Mouse (Mus musculus): ENCODE results near the gene Ehmt1. TPM values are rescaled to one million over a fixed set of nuclear protein-coding genes. Genes with fewer than 3 reads are reported as not detected.

The Ehmt1 gene
- total RNA-seq, 2 experiments from 2014 or later: 74.8 to 75.6 TPM

DNA sequence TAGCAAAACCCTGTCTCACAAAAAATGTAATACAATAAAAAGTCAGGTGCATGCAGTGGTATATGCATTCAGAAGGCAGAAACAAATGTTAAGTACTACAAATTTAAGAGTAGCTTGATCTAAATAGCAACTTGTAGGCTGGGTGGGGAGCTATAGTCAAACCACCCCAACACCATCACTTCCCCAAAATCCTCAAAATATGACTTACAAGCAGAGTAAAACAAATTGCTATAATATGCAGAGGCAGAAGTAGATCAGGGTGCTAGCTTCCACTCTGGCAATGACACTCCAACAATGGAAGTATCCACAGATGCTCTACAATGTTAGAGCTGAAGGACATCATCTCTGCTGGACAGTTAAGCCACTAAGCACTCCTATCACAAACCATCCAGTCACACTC is 6.8 kb downstream of the Ehmt1 start:
- no peak for DNase-seq (ENCODE audit: low spot score in 2 of 2)

DNA sequence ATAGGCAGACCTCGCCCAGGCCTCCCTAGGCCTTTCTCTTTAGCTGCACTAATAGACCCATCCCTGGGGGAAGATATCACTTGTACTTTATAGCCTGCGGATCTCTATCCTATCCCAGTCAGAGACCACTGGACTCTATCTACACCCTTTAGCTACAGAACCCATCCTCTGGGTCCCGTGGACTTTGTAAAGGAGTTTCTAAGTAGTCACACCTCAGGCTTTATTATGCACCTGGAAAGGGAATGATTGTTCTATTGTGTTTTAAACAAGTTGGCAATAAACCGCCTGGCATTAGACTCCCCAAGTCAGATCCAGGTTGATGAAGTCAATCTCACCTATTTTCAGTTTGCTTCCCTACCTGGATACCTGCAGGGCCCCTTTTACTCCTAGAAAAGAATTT is 7.2 kb downstream of the Ehmt1 start:
- DNase-seq (ENCODE audit: low spot score in 2 of 2): no peak

GRCm38 (mm10) chr2:24910481-24910880 is 8.9 kb downstream of the Ehmt1 start:
- no peak for DNase-seq (ENCODE audit: low spot score in 2 of 2)

DNA sequence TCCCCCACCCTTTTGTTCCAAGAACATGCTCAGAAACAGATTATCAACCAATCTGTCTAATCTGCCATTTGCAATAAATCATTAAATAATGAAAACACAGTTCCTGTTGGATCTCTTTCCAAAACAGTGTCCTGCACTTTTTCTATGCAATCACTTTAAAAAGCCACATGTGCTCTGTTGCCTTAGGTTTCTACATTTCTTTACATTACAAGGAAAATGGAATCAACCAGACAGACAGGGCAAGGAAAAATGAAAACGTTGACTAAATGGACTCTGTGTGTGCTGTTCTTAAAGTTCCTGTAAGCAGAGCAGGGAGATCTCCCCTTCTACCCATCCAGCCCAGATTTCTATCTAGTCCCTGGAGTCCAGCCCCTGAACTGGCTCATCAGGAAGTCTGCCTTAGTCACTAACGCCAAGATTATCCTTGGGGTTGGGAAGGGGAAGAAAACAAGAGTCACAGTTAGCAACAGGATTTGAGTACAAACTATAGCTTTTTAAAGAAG is 13.7 kb downstream of the Ehmt1 start:
- peak in 1 of 2 experiments; percentile 61 for DNase-seq (ENCODE audit: low spot score in 2 of 2)

DNA sequence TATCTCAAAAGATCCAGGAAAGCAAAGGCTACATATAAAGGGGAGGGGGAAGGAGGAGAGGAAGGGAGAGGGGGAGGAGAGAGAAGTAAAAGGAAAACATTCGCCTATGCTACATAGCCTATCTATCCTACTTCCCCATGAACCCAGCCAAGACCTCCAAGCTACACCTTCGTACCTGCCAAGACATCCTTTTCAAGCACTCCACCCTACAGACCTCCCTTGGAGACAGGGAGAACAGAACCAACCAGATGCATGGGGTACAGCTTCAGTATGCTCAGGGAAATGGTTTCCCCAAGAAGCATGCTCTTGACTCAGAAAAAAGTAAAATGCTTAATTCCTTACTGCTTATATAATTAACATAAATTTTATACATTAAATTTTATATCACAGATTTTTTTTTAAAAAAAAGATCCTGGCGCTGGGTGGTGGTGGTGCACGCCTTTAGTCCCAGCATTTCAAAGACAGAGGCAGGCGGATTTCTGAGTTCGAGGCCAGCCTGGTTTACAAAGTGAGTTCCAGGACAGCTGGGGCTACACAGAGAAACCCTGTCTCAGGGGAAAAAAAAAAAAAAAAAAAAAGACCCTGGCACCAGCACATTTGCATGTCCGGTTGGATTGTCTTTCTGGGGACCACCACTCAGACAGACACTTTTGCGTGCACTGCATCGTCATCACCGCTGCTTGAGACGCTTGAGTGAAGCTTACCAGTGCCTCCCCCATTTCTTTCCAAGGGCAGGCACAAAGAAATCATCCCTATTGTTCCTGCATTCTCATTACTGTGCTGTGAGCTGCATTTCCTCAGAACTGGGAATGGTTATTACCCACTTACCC is 14.4 kb downstream of the Ehmt1 start:
- no peak for DNase-seq (ENCODE audit: low spot score in 2 of 2)

DNA sequence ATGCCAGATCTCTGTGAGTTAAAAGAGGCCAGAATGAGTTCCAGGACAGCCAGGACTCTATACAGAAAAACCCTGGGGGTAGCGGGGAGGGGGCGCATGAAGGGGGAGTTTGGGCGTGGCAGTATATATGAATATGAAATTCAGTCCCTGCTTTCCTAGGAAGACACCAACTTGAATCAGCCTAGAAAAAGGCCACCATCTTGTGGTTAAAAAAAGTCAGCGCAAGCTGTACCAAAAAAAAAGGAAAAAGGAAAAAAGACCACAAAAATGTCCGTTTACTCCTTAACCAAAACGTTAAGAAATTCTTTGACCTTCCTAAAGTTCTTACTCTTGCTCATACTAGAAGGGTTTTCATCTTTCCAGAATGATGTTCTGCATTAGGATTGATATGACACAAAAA is 16.4 kb downstream of the Ehmt1 start:
- no peak for DNase-seq (ENCODE audit: low spot score in 2 of 2)

GRCm38 (mm10) chr2:24901055-24901454 is 18.4 kb downstream of the Ehmt1 start:
- no peak for DNase-seq (ENCODE audit: low spot score in 2 of 2)

GRCm38 (mm10) chr2:24899292-24899691 is 20.1 kb downstream of the Ehmt1 start:
- no peak for DNase-seq (ENCODE audit: low spot score in 2 of 2)

GRCm38 (mm10) chr2:24896761-24897160 is 22.7 kb downstream of the Ehmt1 start:
- DNase-seq (ENCODE audit: low spot score in 2 of 2): no peak

DNA sequence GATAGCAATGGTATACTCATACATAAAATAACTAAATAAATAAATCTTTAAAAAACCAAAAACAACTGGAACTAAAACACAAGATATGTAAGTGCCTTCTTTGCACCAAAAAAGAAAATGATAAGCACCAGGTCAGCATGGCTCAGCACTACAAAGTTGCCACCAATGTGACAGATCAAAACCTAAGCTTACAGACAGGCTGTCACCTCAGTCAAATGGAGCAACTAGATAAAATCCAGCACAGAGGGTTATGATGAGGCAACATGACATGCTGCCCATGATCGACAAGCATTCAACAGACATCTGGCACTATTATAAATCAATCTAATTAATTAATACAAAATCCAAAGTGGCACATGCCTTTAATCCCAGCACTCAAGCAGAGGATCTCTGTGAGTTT is 25.2 kb downstream of the Ehmt1 start:
- DNase-seq (ENCODE audit: low spot score in 2 of 2): no peak

- no peak for DNase-seq (ENCODE audit: low spot score in 2 of 2)
These were observed 27.1 kb downstream of the Ehmt1 start for GRCm38 (mm10) chr2:24892318-24892717.

DNA sequence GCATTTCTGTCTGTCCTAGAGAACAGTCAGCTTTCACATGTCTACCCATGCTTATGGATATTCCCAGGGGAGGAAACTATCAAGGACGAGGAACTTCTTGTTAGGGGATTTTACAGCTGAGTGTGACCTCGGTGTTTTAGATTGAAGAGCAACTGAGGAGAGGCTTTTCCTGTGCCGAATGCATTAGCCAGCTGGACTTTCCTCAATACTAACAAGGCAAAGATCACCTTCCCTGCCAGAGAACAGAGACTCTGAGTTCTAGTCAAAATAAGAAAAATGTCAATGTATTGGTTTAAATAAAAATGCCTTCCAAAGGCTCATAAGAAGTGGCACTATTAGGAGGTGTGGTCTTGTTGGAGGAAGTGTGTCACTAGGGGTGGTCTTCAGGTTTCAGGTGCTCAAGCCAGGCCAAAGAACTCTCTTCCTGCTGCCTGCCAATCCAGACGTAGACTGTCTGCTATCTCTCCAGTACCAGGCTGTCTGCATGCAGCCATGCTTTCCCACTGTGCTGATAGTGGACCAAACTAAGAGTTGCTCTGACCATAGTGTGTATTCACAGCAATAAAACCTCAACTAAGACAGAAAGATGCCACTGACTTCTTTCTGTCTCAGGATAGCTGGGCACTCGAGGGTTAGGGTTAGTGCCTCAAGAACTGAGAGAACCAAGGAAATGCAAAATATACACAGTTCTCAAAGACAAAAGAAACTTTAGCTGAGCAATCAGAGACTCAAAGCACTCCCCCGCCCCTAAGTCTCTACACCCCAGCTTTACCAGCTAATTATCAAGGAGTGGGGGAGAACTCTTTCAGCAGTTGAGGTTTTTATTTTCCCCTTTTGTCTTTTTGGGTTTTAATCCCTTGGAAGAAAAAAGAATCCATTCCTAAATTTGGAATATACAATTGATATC is 28.6 kb downstream of the Ehmt1 start:
- no peak for DNase-seq (ENCODE audit: low spot score in 2 of 2)

GRCm38 (mm10) chr2:24888895-24889294 is 30.5 kb downstream of the Ehmt1 start:
- no peak for DNase-seq (ENCODE audit: low spot score in 2 of 2)

DNA sequence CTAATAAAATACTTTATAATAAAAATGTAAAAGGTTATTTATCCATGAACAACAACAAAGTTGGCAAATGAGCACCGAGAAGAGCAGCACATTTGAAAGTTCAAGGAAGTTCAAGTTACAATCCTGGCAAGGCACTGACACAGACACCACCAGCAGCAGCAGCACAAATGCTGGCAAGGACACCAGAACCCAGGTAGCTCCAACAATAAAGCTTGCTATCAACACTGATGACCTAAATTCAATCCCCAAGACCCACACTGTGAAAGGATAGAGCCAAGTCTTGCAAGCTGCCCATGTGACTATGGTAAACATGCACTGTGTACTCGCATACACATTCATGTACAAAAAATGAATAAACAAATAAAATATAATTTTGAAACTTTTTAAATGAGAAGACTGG is 38.7 kb downstream of the Ehmt1 start:
- DNase-seq (ENCODE audit: low spot score in 2 of 2): no peak

DNA sequence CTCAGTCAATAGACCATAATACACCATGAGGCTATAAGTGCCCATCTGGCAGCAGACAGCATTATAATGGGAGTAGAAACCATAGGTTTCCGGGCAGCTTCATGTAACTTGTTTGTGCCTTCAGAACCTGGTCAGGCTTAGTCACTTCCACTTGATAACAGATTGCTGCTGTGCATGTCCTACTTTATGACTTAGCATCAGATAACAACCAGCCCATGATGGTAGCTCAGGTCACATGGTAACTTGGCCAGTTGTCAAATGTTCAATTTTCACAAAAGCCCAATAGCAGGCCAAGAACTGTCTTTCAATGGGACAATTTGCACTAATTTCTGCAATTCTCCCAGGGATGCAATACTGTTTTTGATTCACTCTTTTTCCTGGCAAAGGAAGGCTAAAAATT is 48.5 kb downstream of the Ehmt1 start:
- no peak for DNase-seq (ENCODE audit: low spot score in 2 of 2)

- DNase-seq (ENCODE audit: low spot score in 2 of 2): no peak
These were observed 56.4 kb downstream of the Ehmt1 start for GRCm38 (mm10) chr2:24863010-24863409.

DNA sequence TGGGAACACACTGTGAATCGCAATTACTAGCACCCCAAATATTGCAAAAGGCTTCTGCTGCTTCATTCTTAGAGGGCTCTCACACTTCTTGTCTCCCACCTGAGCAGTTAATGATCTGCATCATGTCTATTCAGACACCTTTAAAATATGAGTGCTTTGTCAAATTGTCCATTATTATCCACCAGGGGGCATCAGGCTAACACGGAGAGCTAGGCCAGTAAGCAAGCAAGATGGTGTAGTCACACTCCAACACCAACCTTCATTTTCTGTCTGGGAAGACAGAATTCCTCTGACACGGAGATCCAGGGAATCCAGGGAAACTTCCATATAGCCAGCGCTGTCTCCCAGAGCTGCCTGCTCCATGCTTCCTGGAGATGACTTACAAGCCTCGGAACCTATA is 67.0 kb downstream of the Ehmt1 start:
- DNase-seq (ENCODE audit: low spot score in 2 of 2): peak in 1 of 2 experiments; percentile 49

- DNase-seq (ENCODE audit: low spot score in 2 of 2): no peak
These were observed 72.9 kb downstream of the Ehmt1 start for GRCm38 (mm10) chr2:24846557-24846956.

DNA sequence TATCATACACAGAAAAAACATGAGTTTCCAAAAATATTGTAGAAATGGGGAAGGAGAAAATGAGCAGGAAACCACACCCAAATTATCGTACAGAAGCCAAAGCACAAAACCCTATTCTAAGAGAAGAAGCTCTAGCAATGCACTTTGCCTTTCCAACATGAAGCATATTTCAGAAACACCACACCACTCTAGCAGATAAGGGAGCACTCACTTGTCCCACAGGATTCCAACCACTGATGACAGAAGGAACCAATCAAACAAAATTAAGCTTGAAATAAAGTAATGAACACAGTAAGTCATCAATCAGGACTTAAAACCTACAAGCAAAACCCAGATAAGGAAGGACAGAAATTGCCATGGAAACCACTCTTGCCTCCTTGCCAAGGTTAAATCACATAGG is 74.2 kb downstream of the Ehmt1 start:
- no peak for DNase-seq (ENCODE audit: low spot score in 2 of 2)

DNA sequence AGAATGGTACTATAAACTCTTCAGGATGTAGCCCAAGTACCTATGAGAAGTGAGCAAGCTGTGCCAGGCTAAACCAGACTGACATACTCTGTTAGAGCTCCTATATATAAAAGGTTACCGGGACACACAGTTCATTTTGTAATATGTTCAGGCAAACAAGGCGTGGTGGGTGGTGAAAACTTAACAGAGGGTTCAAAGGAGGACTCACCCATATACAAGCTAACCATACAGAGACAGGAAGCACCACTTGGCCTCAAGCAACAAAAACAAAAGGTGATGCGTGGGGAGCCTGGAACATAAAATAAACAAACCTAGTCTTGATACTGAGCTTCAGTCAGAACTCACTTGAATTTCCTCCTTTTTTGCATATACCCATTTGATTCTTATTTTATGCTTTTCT is 88.8 kb downstream of the Ehmt1 start:
- no peak for DNase-seq (ENCODE audit: low spot score in 2 of 2)

GRCm38 (mm10) chr2:24809746-24810145 is 109.7 kb downstream of the Ehmt1 start:
- no peak for DNase-seq (ENCODE audit: low spot score in 2 of 2)

DNA sequence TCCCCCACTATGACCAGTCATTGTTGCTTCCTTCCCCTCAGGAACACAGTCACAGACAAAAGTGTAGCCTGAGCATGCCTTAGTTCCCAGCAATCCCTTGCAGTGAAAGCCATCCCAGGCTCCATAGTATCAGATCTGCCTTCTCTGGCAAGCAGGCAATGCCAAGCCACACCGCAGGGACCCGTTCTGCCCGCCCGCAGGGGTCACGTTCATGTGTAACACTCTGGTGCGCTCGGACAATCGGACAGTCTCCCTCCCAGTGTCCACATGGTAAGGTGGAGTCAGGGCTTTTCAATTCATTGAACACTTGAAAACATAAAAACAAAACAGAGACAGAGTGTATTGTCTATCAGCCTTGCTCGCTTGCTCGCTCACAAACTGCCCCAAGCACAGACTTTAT is 111.7 kb downstream of the Ehmt1 start:
- DNase-seq (ENCODE audit: low spot score in 2 of 2): no peak
